Comparison of ENCODE assay signal across 25 mouse cellular contexts in genomic region chr12:77224891-77225290, GRCm38 (mm10). TPM values are rescaled to one million over a fixed set of nuclear protein-coding genes. Genes with fewer than 3 reads are reported as not detected.
DNase-seq lines count a peak whose midpoint lies in the region; ATAC-seq and TF ChIP-seq lines count a peak whose summit lies in the region.
"Had no signal": no experiment of that assay in that cellular context is flagged by ENCODE, and none has a peak within 500 bp of the region (broad histone marks: within the 10 kb centered on the region; RNA-seq: fewer than 3 reads in every experiment).

No protein-coding gene starts in this region.

- no peak overlapping the region for H3K4me3 ChIP-seq in liver, embryonic 14.5 days (ENCODE audit: insufficient read depth in 1 of 2, low read depth in 2 of 2, low read length in 2 of 2)
- H3K4me3 ChIP-seq in kidney, adult 2 months (ENCODE audit: insufficient read depth, low read depth, low read length) = no peak overlapping the region
- H3K4me3 ChIP-seq: embryonic facial prominence, embryonic 13.5 days; forebrain, embryonic 13.5 days; gastrocnemius, adult 2 months; megakaryocyte, embryonic 14.5 days; midbrain, embryonic 13.5 days had no signal

- peak; percentile 73 for TF ChIP-seq EP300 in liver, embryonic 14.5 days (IDR thresholded peaks at IDR 0.05; ENCODE audit: low read depth)

- no peak overlapping the region; the same call in 1 of the 2 replicates for H3K4me2 ChIP-seq in liver, embryonic 14.5 days (ENCODE audit: low read depth)
- H3K4me2 ChIP-seq: embryonic facial prominence, embryonic 13.5 days; forebrain, embryonic 13.5 days; midbrain, embryonic 13.5 days had no signal

- no peak overlapping the region; the same call in 1 of the 2 replicates for H3K9ac ChIP-seq in liver, embryonic 14.5 days (replicated peaks)
- H3K9ac ChIP-seq: embryonic facial prominence, embryonic 13.5 days; forebrain, embryonic 13.5 days; midbrain, embryonic 13.5 days had no signal

- no peak for TF ChIP-seq POLR2A in kidney, adult 2 months (IDR thresholded peaks at IDR 0.05; ENCODE audit: low read depth, low read length)

- no peaks in the 10 kb centered on the region for H3K27me3 ChIP-seq in liver, embryonic 14.5 days (ENCODE audit: control insufficient read depth, insufficient read depth, low read length)
- no peaks in the 10 kb centered on the region for H3K27me3 ChIP-seq in kidney, adult 2 months (replicated peaks; ENCODE audit: control insufficient read depth, insufficient read depth, low read length)
- H3K27me3 ChIP-seq: embryonic facial prominence, embryonic 13.5 days; forebrain, embryonic 13.5 days; megakaryocyte, embryonic 14.5 days; midbrain, embryonic 13.5 days had no signal

- peaks cover 18 to 20% of the 10 kb centered on the region in 2 experiments for H3K4me1 ChIP-seq in liver, embryonic 14.5 days (replicated peaks; ENCODE audit: control insufficient read depth in 2 of 2, insufficient read depth in 2 of 2, low read length in 1 of 2)
- H3K4me1 ChIP-seq in kidney, adult 2 months (ENCODE audit: control insufficient read depth, insufficient read depth, low read length) = no peaks in the 10 kb centered on the region
- H3K4me1 ChIP-seq: embryonic facial prominence, embryonic 13.5 days; forebrain, embryonic 13.5 days; midbrain, embryonic 13.5 days had no signal

- H3K9me3 ChIP-seq in liver, embryonic 14.5 days (ENCODE audit: control insufficient read depth, low read length) = no peaks in the 10 kb centered on the region
- H3K9me3 ChIP-seq: embryonic facial prominence, embryonic 13.5 days; forebrain, embryonic 13.5 days; megakaryocyte, embryonic 14.5 days; midbrain, embryonic 13.5 days had no signal

- peak; percentile 55 for DNase-seq in c-Kit-positive CD71-positive TER-119-positive erythroid progenitor cells, embryonic 14.5 days (ENCODE audit: low spot score)
- DNase-seq in liver, embryonic 14.5 days (ENCODE audit: low read depth in 3 of 3, low spot score in 3 of 3) = peak in 2 of 3 experiments; percentile 50 to 55
- DNase-seq in gastrocnemius, postnatal 4 days (ENCODE audit: low spot score in 2 of 2) = no peak
- no peak for DNase-seq in kidney, adult 2 months
- DNase-seq: adrenal gland, adult 8-10 months; B cell, adult 2 months; cerebellum, adult 11 months; cerebellum, adult 9-11 months; gastrocnemius, adult 2 months; gastrocnemius, postnatal 36 days; kidney, adult 18-20 months; kidney, postnatal 4 days; layer of hippocampus, postnatal 36 days; lung, postnatal 36 days; right cerebral cortex, postnatal 25 days; thymus, adult 2 months; thymus, postnatal 4 days had no signal

- 20% methylated on average over 4 of the region's 4 CpGs for WGBS in liver, embryonic 14.5 days (ENCODE audit: insufficient replicate concordance)
- 77% methylated on average over 4 of the region's 4 CpGs for WGBS in kidney, adult 2 months

- no peak for TF ChIP-seq CTCF in liver, embryonic 14.5 days (IDR thresholded peaks at IDR 0.05; ENCODE audit: low read depth)
- TF ChIP-seq CTCF in kidney, adult 2 months (conservative IDR thresholded peaks at IDR 0.05; ENCODE audit: insufficient read depth, insufficient read length, low read depth, low read length) = no peak

- peak overlapping the region; percentile 48 for H3K27ac ChIP-seq in liver, embryonic 14.5 days
- no peak overlapping the region for H3K27ac ChIP-seq in kidney, adult 2 months (ENCODE audit: insufficient read depth, low read depth, low read length)
- H3K27ac ChIP-seq: embryonic facial prominence, embryonic 13.5 days; forebrain, embryonic 13.5 days; gastrocnemius, adult 2 months; midbrain, embryonic 13.5 days had no signal

- peak; percentile 87 for ATAC-seq in erythroid progenitor cell, adult 5-6 weeks (replicated peaks; ENCODE audit: low FRiP score, poor library complexity, severe bottlenecking)
- peak; percentile 98 for ATAC-seq in liver, embryonic 14.5 days (ENCODE audit: insufficient read depth)
- ATAC-seq in megakaryocyte-erythroid progenitor cell, adult 5-6 weeks (replicated peaks; ENCODE audit: low FRiP score, low TSS enrichment, poor library complexity, severe bottlenecking) = peak; percentile 91
- no peak for ATAC-seq in frontal cortex, adult (ENCODE audit: low TSS enrichment)
- ATAC-seq: forebrain, embryonic 13.5 days; hindbrain, embryonic 16.5 days; midbrain, embryonic 13.5 days had no signal

- no peaks in the 10 kb centered on the region for H3K36me3 ChIP-seq in liver, embryonic 14.5 days (replicated peaks; ENCODE audit: control insufficient read depth, insufficient read depth, low read depth)
- H3K36me3 ChIP-seq in kidney, adult 2 months (ENCODE audit: control insufficient read depth, insufficient read depth, low read length) = no peaks in the 10 kb centered on the region
- H3K36me3 ChIP-seq: embryonic facial prominence, embryonic 13.5 days; midbrain, embryonic 13.5 days had no signal

RNA-seq across cellular contexts. Expression of gene Fut8, which starts 13.0 kb away (rescaled TPM):
- 33.5 and 39.4 TPM in 2 replicates for total RNA-seq in erythroid progenitor cell, adult 5-6 weeks (2015; ENCODE audit: low replicate concordance)
- 17.5 and 24.8 TPM in 2 replicates for total RNA-seq in erythroid progenitor cell, adult 5-6 weeks (2017; ENCODE audit: low replicate concordance)
- 3.0 and 4.4 TPM in 2 replicates for polyA plus RNA-seq in liver, embryonic 14.5 days (2012; rRNA removed)
- polyA plus RNA-seq in liver, embryonic 14.5 days (2014; fragmentation: Nextera tagmentation; extraction: Ambion mirVana) = 8.7 and 10.2 TPM in 2 replicates
- total RNA-seq in megakaryocyte-erythroid progenitor cell, adult 5-6 weeks (2014; fragmentation: Nextera tagmentation) = 53.1 and 58.7 TPM in 2 replicates
- 46.2 and 82.8 TPM in 2 replicates for total RNA-seq in megakaryocyte-erythroid progenitor cell, adult 5-6 weeks (2017)
- total RNA-seq in gastrocnemius, postnatal 4 days (2021) = 10 to 100 TPM; 29.8 to 30.9 TPM
- 15.9 and 21.3 TPM in 2 replicates for polyA plus RNA-seq in kidney, adult 2 months (2012; rRNA removed)

Comparison
In these comparisons a context has a peak if more than half of its experiments do, and no peak if none do; other contexts are left out.
1. DNase-seq: peak in c-Kit-positive CD71-positive TER-119-positive erythroid progenitor cells, embryonic 14.5 days (single experiment) and liver, embryonic 14.5 days (2 of 3); none in gastrocnemius, postnatal 4 days (0 of 2) and kidney, adult 2 months (single experiment).